ENCODE assay signal across 28 mouse cellular contexts in genomic region chr4:140871376-140871775, GRCm38 (mm10). TPM values are rescaled to one million over a fixed set of nuclear protein-coding genes. Genes with fewer than 3 reads are reported as not detected.
DNase-seq lines count a peak whose midpoint lies in the region.
"Had no signal": no experiment of that assay in that cellular context is flagged by ENCODE, and none has a peak within 500 bp of the region (broad histone marks: within the 10 kb centered on the region; RNA-seq: fewer than 3 reads in every experiment).

No protein-coding gene starts in this region.

- H3K27me3 ChIP-seq in heart, embryonic 10.5 days (ENCODE audit: insufficient read depth, poor library complexity, severe bottlenecking): peaks cover 33% of the 10 kb centered on the region
- H3K27me3 ChIP-seq: Patski had no signal

- H3K27ac ChIP-seq in heart, embryonic 10.5 days: no peak overlapping the region
- H3K27ac ChIP-seq in macrophage: peak overlapping the region; percentile 73
- H3K27ac ChIP-seq: embryonic facial prominence, embryonic 13.5 days; embryonic facial prominence, embryonic 15.5 days; forebrain, embryonic 10.5 days; forebrain, embryonic 12.5 days had no signal

- H3K9me3 ChIP-seq in heart, embryonic 10.5 days: peaks cover 6% of the 10 kb centered on the region; the same call in 1 of the 2 replicates
- H3K9me3 ChIP-seq: G1E had no signal

- H3K79me2 ChIP-seq in macrophage (ENCODE audit: inconsistent target): no peaks in the 10 kb centered on the region

- WGBS in heart, embryonic 10.5 days: 84% methylated on average over 3 of the region's 3 CpGs
- WGBS in macrophage (ENCODE audit: missing documents): 87% methylated on average over 3 of the region's 3 CpGs

- H3K4me1 ChIP-seq in heart, embryonic 10.5 days: peaks cover 31% of the 10 kb centered on the region

- no peak overlapping the region for H3K4me3 ChIP-seq in heart, embryonic 10.5 days
- no peak overlapping the region for H3K4me3 ChIP-seq in macrophage (ENCODE audit: inconsistent target)
- H3K4me3 ChIP-seq: embryonic facial prominence, embryonic 13.5 days; embryonic facial prominence, embryonic 15.5 days; erythroblast, embryonic 14.5 days; forebrain, embryonic 10.5 days; forebrain, embryonic 12.5 days had no signal

- peak; percentile 2 for DNase-seq in adrenal gland, postnatal 14 days
- no peak for DNase-seq in adrenal gland, postnatal 25 days
- DNase-seq in heart, embryonic 10.5 days (ENCODE audit: low spot score): peak; percentile 58
- no peak for DNase-seq in heart, postnatal 4 days
- DNase-seq in testis, postnatal 10 days (ENCODE audit: low spot score): peak; percentile 30
- DNase-seq in testis, postnatal 14 days (ENCODE audit: low spot score): no peak
- no peak for DNase-seq in frontal cortex, postnatal 36 days (ENCODE audit: low spot score in 2 of 2)
- DNase-seq: adrenal gland, adult 8-10 months; adrenal gland, postnatal 36 days; B cell, adult 2 months; cerebellum, adult 11-12 months; cerebellum, adult 8-10 months; cerebellum, adult 9-11 months; cerebellum, postnatal 14 days; cerebellum, postnatal 36 days; embryo, embryonic 11 days had no signal

- no peaks in the 10 kb centered on the region for H3K36me3 ChIP-seq in heart, embryonic 10.5 days
- no peaks in the 10 kb centered on the region for H3K36me3 ChIP-seq in macrophage (ENCODE audit: inconsistent target)
- H3K36me3 ChIP-seq: embryonic facial prominence, embryonic 13.5 days; embryonic facial prominence, embryonic 15.5 days; forebrain, embryonic 10.5 days; forebrain, embryonic 12.5 days; G1E had no signal

RNA-seq across cellular contexts. Expression of gene Padi1, which starts 25.8 kb away (rescaled TPM):
- not detected in 2 replicates for total RNA-seq in adrenal gland, postnatal 14 days (2021)
- total RNA-seq in adrenal gland, postnatal 25 days (2021): not detected in 2 replicates
- 0.16 TPM in 2 replicates for polyA plus RNA-seq in heart, embryonic 10.5 days (2016; fragmentation: Nextera tagmentation; extraction: Ambion mirVana)
- not detected for total RNA-seq in heart, postnatal 4 days (2021)
- total RNA-seq in macrophage (2018; cell fraction: chromatin; rRNA removed): not detected
- under 1 TPM in 2 of 26 experiments, not detected in 24; under 0.01 to 0.03 TPM for total RNA-seq in macrophage (2018; cell fraction: cytosol; rRNA removed)
- total RNA-seq in macrophage (2018; cell fraction: nucleus; rRNA removed): not detected
- not detected in 3 replicates for polyA plus RNA-seq in macrophage (2018)
- total RNA-seq: adrenal gland, adult 18-20 months; adrenal gland, adult 8-10 months; adrenal gland, postnatal 36 days; common myeloid progenitor, adult 5-6 weeks had no signal
- polyA plus RNA-seq: erythroblast, embryonic 14.5 days; forebrain, embryonic 14.5 days; forebrain, embryonic 16.5 days had no signal

RNA-seq across cellular contexts. Expression of gene Padi2, which starts 34.8 kb away (rescaled TPM):
- total RNA-seq in adrenal gland, postnatal 14 days (2021): 1.3 and 1.9 TPM in 2 replicates
- total RNA-seq in adrenal gland, postnatal 25 days (2021): 5.4 and 8.3 TPM in 2 replicates
- 2.9 and 6.3 TPM in 2 replicates for polyA plus RNA-seq in heart, embryonic 10.5 days (2016; fragmentation: Nextera tagmentation; extraction: Ambion mirVana)
- total RNA-seq in heart, postnatal 4 days (2021): under 1 TPM; 0.60 to 0.83 TPM
- total RNA-seq in macrophage (2018; cell fraction: chromatin; rRNA removed): 1 to 10 TPM in 12 of 26 experiments, under 1 TPM in 11, not detected in 3; 0.20 to 5.4 (median 1.2) TPM
- total RNA-seq in macrophage (2018; cell fraction: cytosol; rRNA removed): 1 to 10 TPM in 24 of 26 experiments, under 1 TPM in 2; 0.76 to 8.7 (median 3.5) TPM
- 1 to 10 TPM in 19 of 26 experiments, under 1 TPM in 7; 0.47 to 6.7 (median 1.9) TPM for total RNA-seq in macrophage (2018; cell fraction: nucleus; rRNA removed)
- polyA plus RNA-seq in macrophage (2018): 5.2 to 6.9 TPM (median 5.6 TPM) in 3 replicates

Comparison
In these comparisons a context has a peak if more than half of its experiments do, and no peak if none do; other contexts are left out.
1. DNase-seq: peak in adrenal gland, postnatal 14 days (single experiment), heart, embryonic 10.5 days (single experiment) and testis, postnatal 10 days (single experiment); none in adrenal gland, postnatal 25 days (single experiment), heart, postnatal 4 days (single experiment), testis, postnatal 14 days (single experiment) and frontal cortex, postnatal 36 days (0 of 2).